Mouse (Mus musculus) liver, embryonic 16.5 days (tissue): ENCODE results near the gene Olfr1466. TPM values are rescaled to one million over a fixed set of nuclear protein-coding genes. Genes with fewer than 3 reads are reported as not detected.

Experiments
- ATAC-seq: fragments of 200-750 bp; cut with Nextera tagmentation; 2 replicates; pipeline ENCODE4 v1.8.0; 2017; ENCODE audit warnings: low read depth, mild to moderate bottlenecking, moderate number of reproducible peaks, moderate library complexity
- H3K27ac ChIP-seq: fragments of 300-500 bp; sonication (generic); 2 replicates; pipeline ENCODE4 v1.5.1; 2014; ENCODE audit warnings: mild to moderate bottlenecking, low read length
- H3K27me3 ChIP-seq: fragments of 300-500 bp; sonication (generic); 2 replicates; pipeline ENCODE4 v1.6.1; 2014; ENCODE audit warnings: low read depth, low read length, mixed read lengths; ENCODE audit not compliant: control insufficient read depth, insufficient read depth
- H3K36me3 ChIP-seq: fragments of 300-500 bp; sonication (generic); 2 replicates; pipeline ENCODE4 v1.6.1; 2014; ENCODE audit warnings: mild to moderate bottlenecking; ENCODE audit not compliant: control insufficient read depth, insufficient read depth
- H3K4me1 ChIP-seq: fragments of 300-500 bp; sonication (generic); 2 replicates; pipeline ENCODE4 v1.6.1; 2014; ENCODE audit warnings: low read depth, low read length, mixed read lengths; ENCODE audit not compliant: control insufficient read depth
- H3K4me2 ChIP-seq: fragments of 300-500 bp; sonication (generic); 2 replicates; pipeline ENCODE4 v1.6.1; 2014; ENCODE audit warnings: low read depth, low read length, mixed read lengths
- H3K4me3 ChIP-seq: fragments of 300-500 bp; sonication (generic); 2 replicates; pipeline ENCODE4 v1.5.1; 2014; ENCODE audit warnings: low read depth, mild to moderate bottlenecking, low read length
- H3K9ac ChIP-seq: fragments of 300-500 bp; sonication (generic); 2 replicates; pipeline ENCODE4 v1.6.1; 2014; ENCODE audit warnings: low read depth, low read length
- H3K9me3 ChIP-seq: fragments of 300-500 bp; sonication (generic); replicated peaks from 2 replicates; pipeline ENCODE4 v1.6.1; 2016; ENCODE audit warnings: low read length; ENCODE audit not compliant: control insufficient read depth
- WGBS: fragments of 180-500 bp; shearing (Covaris S2); extraction: QIAGEN DNeasy Blood & Tissue Kit; methylation state at CpG from one replicate; pipeline ENCODE4 v1.1.7; 2014; ENCODE audit not compliant: insufficient replicate concordance; 5-methylcytosine and 5-hydroxymethylcytosine counted together
- polyA plus RNA-seq: library from polyadenylated mRNA; unstranded; fragments of >200 nt; fragmentation: Nextera tagmentation; extraction: Ambion mirVana; gene quantifications from 2 replicates; pipeline ENCODE4 v1.2.1, GENCODE M21; 2015

Gene Olfr1466
- not detected in 2 replicates for polyA plus RNA-seq

- Histone ChIP-seq H3K27ac (no peak within 1 kb of the TSS), H3K27me3 (no peaks in the 10 kb centered on the region), H3K4me2 (no peak within 1 kb of the TSS), H3K4me3 (no peak within 1 kb of the TSS), H3K36me3 (no peaks in the 10 kb centered on the region), H3K9ac (no peak within 1 kb of the TSS), H3K4me1 (no peaks in the 10 kb centered on the region), H3K9me3 (no peaks in the 10 kb centered on the region)
- 59% methylated on average over 2 of the region's 2 CpGs for WGBS
- no peak for ATAC-seq
These were observed at the start of gene Olfr1466 for GRCm38 (mm10) chr19:13338562-13338961. Olfr1466 (plus strand) TSS chr19:13338862.

- Histone ChIP-seq H3K4me3 (no peak within 1 kb of the TSS), H3K9ac (no peak within 1 kb of the TSS), H3K9me3 (no peaks in the 10 kb centered on the region), H3K4me2 (no peak within 1 kb of the TSS), H3K27ac (no peak within 1 kb of the TSS), H3K4me1 (no peaks in the 10 kb centered on the region), H3K27me3 (no peaks in the 10 kb centered on the region), H3K36me3 (no peaks in the 10 kb centered on the region)
- ATAC-seq, result no peak
These were observed 23.2 kb upstream of the Olfr1466 start, which contains the start of gene Olfr1465 for GRCm38 (mm10) chr19:13315441-13315840. Olfr1465 (minus strand) TSS chr19:13315541.

- WGBS, result 48% methylated on average over 2 of the region's 2 CpGs
- Histone ChIP-seq H3K36me3 (no peaks in the 10 kb centered on the region), H3K9me3 (no peaks in the 10 kb centered on the region), H3K9ac (no peak within 1 kb of the TSS), H3K27me3 (no peaks in the 10 kb centered on the region), H3K4me1 (no peaks in the 10 kb centered on the region), H3K4me3 (no peak within 1 kb of the TSS), H3K27ac (no peak within 1 kb of the TSS), H3K4me2 (no peak within 1 kb of the TSS)
- no peak for ATAC-seq
These were observed 23.3 kb downstream of the Olfr1466 start, which contains the start of gene Olfr1467 for GRCm38 (mm10) chr19:13361936-13362335. Olfr1467 (plus strand) TSS chr19:13362236.

Other genes with a start within 250 kb of the Olfr1466 start
- gene Olfr1457, start 241.0 kb upstream of the Olfr1466 start, polyA plus RNA-seq, result not detected in 2 replicates
- gene Olfr1458, start 232.1 kb upstream of the Olfr1466 start, polyA plus RNA-seq, result not detected in 2 replicates
- not detected in 2 replicates for gene Olfr1459, start 189.3 kb upstream of the Olfr1466 start, polyA plus RNA-seq
- not detected in 2 replicates for gene Olfr1461, start 175.9 kb upstream of the Olfr1466 start, polyA plus RNA-seq
- not detected in 2 replicates for gene Olfr1462, start 153.1 kb upstream of the Olfr1466 start, polyA plus RNA-seq
- not detected in 2 replicates for gene Olfr1463, start 107.5 kb upstream of the Olfr1466 start, polyA plus RNA-seq
- not detected in 2 replicates for gene Olfr1465, start 23.3 kb upstream of the Olfr1466 start, polyA plus RNA-seq
- gene Olfr1467, start 23.4 kb downstream of the Olfr1466 start, polyA plus RNA-seq, result not detected in 2 replicates
- gene Olfr1469, start 69.0 kb downstream of the Olfr1466 start, polyA plus RNA-seq, result not detected in 2 replicates
- not detected in 2 replicates for gene Olfr1471, start 104.5 kb downstream of the Olfr1466 start, polyA plus RNA-seq
- gene Olfr1472, start 117.2 kb downstream of the Olfr1466 start, polyA plus RNA-seq, result not detected in 2 replicates
- not detected in 2 replicates for gene Olfr1474, start 130.7 kb downstream of the Olfr1466 start, polyA plus RNA-seq
- not detected in 2 replicates for gene Olfr1475, start 141.3 kb downstream of the Olfr1466 start, polyA plus RNA-seq
- not detected in 2 replicates for gene Olfr1477, start 161.7 kb downstream of the Olfr1466 start, polyA plus RNA-seq
- not detected in 2 replicates for gene Olfr1480, start 189.1 kb downstream of the Olfr1466 start, polyA plus RNA-seq
- gene Olfr1484, start 244.6 kb downstream of the Olfr1466 start, polyA plus RNA-seq, result not detected in 2 replicates